28 mouse cellular contexts compared by ENCODE assay signal in the genomic region with DNA sequence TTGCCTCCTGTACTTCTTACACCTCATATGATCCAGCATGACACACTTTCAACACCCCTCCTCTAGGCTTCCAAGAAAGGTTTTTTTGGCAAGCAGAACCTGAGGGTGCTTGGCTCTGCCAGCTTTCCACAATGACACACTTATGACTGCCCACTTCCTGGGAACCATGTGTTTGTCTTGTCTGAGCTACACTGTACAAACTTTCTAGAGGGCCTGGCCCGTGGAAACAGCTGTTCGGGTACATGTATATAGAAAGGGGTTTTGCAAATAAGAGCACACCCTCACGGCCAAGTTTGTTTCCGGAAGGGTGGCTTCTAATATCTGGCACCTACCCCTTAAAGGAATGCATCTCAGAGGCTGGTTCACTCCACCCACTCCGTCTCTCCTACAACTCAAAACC. TPM values are rescaled to one million over a fixed set of nuclear protein-coding genes. Genes with fewer than 3 reads are reported as not detected.
DNase-seq lines count a peak whose midpoint lies in the region; ATAC-seq and TF ChIP-seq lines count a peak whose summit lies in the region.
"Had no signal": no experiment of that assay in that cellular context is flagged by ENCODE, and none has a peak within 500 bp of the region (broad histone marks: within the 10 kb centered on the region; RNA-seq: fewer than 3 reads in every experiment).

No protein-coding gene starts in this region.

- no peak overlapping the region for H3ac ChIP-seq in myocyte (ENCODE audit: control insufficient read depth, insufficient read length)

- ATAC-seq in lung, embryonic 16.5 days (ENCODE audit: low read depth): peak; percentile 91
- ATAC-seq in forebrain, postnatal 0 days: no peak
- ATAC-seq: forebrain, embryonic 14.5 days; inflammation-experienced regulatory T-cells, adult 6 months had no signal

- peaks cover 8% of the 10 kb centered on the region; the same call in 1 of the 2 replicates for H3K4me1 ChIP-seq in lung, embryonic 16.5 days (replicated peaks; ENCODE audit: control insufficient read depth, insufficient read depth, low read length)
- H3K4me1 ChIP-seq in forebrain, postnatal 0 days (ENCODE audit: insufficient read depth): no peaks in the 10 kb centered on the region
- H3K4me1 ChIP-seq: hindbrain, embryonic 12.5 days; megakaryocyte, embryonic 14.5 days had no signal

- H3K79me2 ChIP-seq in myocyte (ENCODE audit: control insufficient read depth, insufficient read depth): no peaks in the 10 kb centered on the region

- no peak overlapping the region for H3K4me2 ChIP-seq in lung, embryonic 16.5 days (ENCODE audit: low read depth, low read length)
- peak overlapping the region; percentile 36 for H3K4me2 ChIP-seq in myocyte (ENCODE audit: low read depth)
- no peak overlapping the region for H3K4me2 ChIP-seq in forebrain, postnatal 0 days (ENCODE audit: low read depth)
- H3K4me2 ChIP-seq: embryonic facial prominence, embryonic 13.5 days; heart, embryonic 11.5 days; hindbrain, embryonic 12.5 days had no signal

- WGBS in lung, embryonic 16.5 days: 44% methylated on average over 5 of the region's 5 CpGs
- whole genome bisulfite sequencing in forebrain, postnatal 0 days: 72% methylated on average over 5 of the region's 5 CpGs

- TF ChIP-seq POLR2A in myocyte (IDR thresholded peaks at IDR 0.05; ENCODE audit: insufficient read length, low read depth): no peak

- no peaks in the 10 kb centered on the region for H3K36me3 ChIP-seq in lung, embryonic 16.5 days (ENCODE audit: control insufficient read depth, insufficient read depth, low read length)
- H3K36me3 ChIP-seq in myocyte (ENCODE audit: control insufficient read depth, insufficient read depth): no peaks in the 10 kb centered on the region
- H3K36me3 ChIP-seq in forebrain, postnatal 0 days (ENCODE audit: insufficient read depth): no peaks in the 10 kb centered on the region
- H3K36me3 ChIP-seq: embryonic facial prominence, embryonic 13.5 days; hindbrain, embryonic 12.5 days had no signal

- DNase-seq in right cerebral cortex, postnatal 25 days: peak; percentile 19
- DNase-seq in right cerebral cortex, postnatal 14 days: no peak
- no peak for DNase-seq in kidney, postnatal 4 days
- no peak for DNase-seq in embryo, embryonic 11 days
- DNase-seq in forebrain, postnatal 0 days: no peak
- DNase-seq in thymus, postnatal 10 days (ENCODE audit: low spot score in 2 of 2): no peak
- DNase-seq: adrenal gland, adult 8-10 months; cerebellum, adult 9-10 months; gastrocnemius, adult 2 months; heart, postnatal 10 days; midbrain, embryonic 14.5 days; thymus, postnatal 14 days had no signal

- TF ChIP-seq CTCF in forebrain, postnatal 0 days (IDR thresholded peaks at IDR 0.05; ENCODE audit: low read depth): no peak

- H3K27ac ChIP-seq in lung, embryonic 16.5 days (ENCODE audit: low read length): no peak overlapping the region
- H3K27ac ChIP-seq in forebrain, postnatal 0 days (ENCODE audit: low read depth, low read length): no peak overlapping the region
- H3K27ac ChIP-seq: embryonic facial prominence, embryonic 13.5 days; gastrocnemius, adult 2 months; hindbrain, embryonic 12.5 days; liver, embryonic 14.5 days had no signal

- H3K4me3 ChIP-seq in lung, embryonic 16.5 days (ENCODE audit: low read length): no peak overlapping the region
- no peak overlapping the region for H3K4me3 ChIP-seq in myocyte
- H3K4me3 ChIP-seq in forebrain, postnatal 0 days (ENCODE audit: low read depth, low read length): no peak overlapping the region
- H3K4me3 ChIP-seq: embryonic facial prominence, embryonic 13.5 days; gastrocnemius, adult 2 months; hindbrain, embryonic 12.5 days; megakaryocyte, embryonic 14.5 days had no signal

- no peak overlapping the region for H3K9ac ChIP-seq in lung, embryonic 16.5 days (ENCODE audit: low read length)
- H3K9ac ChIP-seq in forebrain, postnatal 0 days: no peak overlapping the region
- H3K9ac ChIP-seq: embryonic facial prominence, embryonic 13.5 days; hindbrain, embryonic 12.5 days; liver, embryonic 14.5 days had no signal

- H3K9me3 ChIP-seq in lung, embryonic 16.5 days (ENCODE audit: control insufficient read depth, low read length): no peaks in the 10 kb centered on the region
- H3K9me3 ChIP-seq in forebrain, postnatal 0 days (ENCODE audit: low read length): no peaks in the 10 kb centered on the region
- H3K9me3 ChIP-seq: embryonic facial prominence, embryonic 13.5 days; hindbrain, embryonic 12.5 days; megakaryocyte, embryonic 14.5 days had no signal

- peaks cover 2% of the 10 kb centered on the region for H3K27me3 ChIP-seq in lung, embryonic 16.5 days (ENCODE audit: control insufficient read depth, insufficient read depth, low read depth, low read length)
- no peaks in the 10 kb centered on the region for H3K27me3 ChIP-seq in myocyte (ENCODE audit: control insufficient read depth, insufficient read depth, insufficient read length)
- no peaks in the 10 kb centered on the region for H3K27me3 ChIP-seq in forebrain, postnatal 0 days (ENCODE audit: insufficient read depth, low read length)
- H3K27me3 ChIP-seq: embryonic facial prominence, embryonic 13.5 days; hindbrain, embryonic 12.5 days had no signal

TF ChIP-seq in myocyte, 11 proteins besides CTCF, POLR2A, EP300 and RAD21:
- TF ChIP-seq TCF12 (IDR thresholded peaks at IDR 0.05; ENCODE audit: insufficient read depth, poor library complexity, severe bottlenecking) (no peak), MYOG (IDR thresholded peaks at IDR 0.05; ENCODE audit: control insufficient read depth in 1 of 3, insufficient read depth in 1 of 3, insufficient read length in 2 of 3, low read depth in 2 of 3) (no peak), TCF3 (IDR thresholded peaks at IDR 0.05; ENCODE audit: insufficient read length, low read depth) (no peak), CEBPB (IDR thresholded peaks at IDR 0.05; ENCODE audit: insufficient read depth, poor library complexity, severe bottlenecking) (no peak), MAX (IDR thresholded peaks at IDR 0.05; ENCODE audit: low read depth) (no peak), POLR2AphosphoS2 (IDR thresholded peaks at IDR 0.05; ENCODE audit: insufficient read length, low read depth) (no peak), E2F4 (IDR thresholded peaks at IDR 0.05; ENCODE audit: insufficient read depth) (no peak), SRF (IDR thresholded peaks at IDR 0.05; ENCODE audit: control insufficient read depth, insufficient read length, low read depth) (no peak), REST (IDR thresholded peaks at IDR 0.05; ENCODE audit: insufficient read depth, insufficient read length) (no peak), MYOD1 (IDR thresholded peaks at IDR 0.05; ENCODE audit: control insufficient read depth in 1 of 3, insufficient read length in 2 of 3, low read depth in 2 of 3) (no peak)
TF ChIP-seq in myocyte: peak in this region for 0.

RNA-seq across cellular contexts. Expression of a gene that starts 18.2 kb away (rescaled TPM):
- polyA plus RNA-seq in lung, embryonic 16.5 days (2015; fragmentation: Nextera tagmentation; extraction: Ambion mirVana): 3.7 and 5.4 TPM in 2 replicates
- polyA plus RNA-seq in myocyte (2012; fragmentation: generic; extraction: Trizol): 0.02 TPM
- total RNA-seq in forebrain, postnatal 0 days (2014; rRNA removed): 3.5 and 5.2 TPM in 2 replicates
- polyA plus RNA-seq in forebrain, postnatal 0 days (2015; fragmentation: Nextera tagmentation; extraction: Ambion mirVana): 4.0 and 4.2 TPM in 2 replicates
- polyA plus RNA-seq: kidney, embryonic 14.5 days had no signal

RNA-seq across cellular contexts. Expression of a gene that starts 50.4 kb away (rescaled TPM):
- polyA plus RNA-seq in lung, embryonic 16.5 days (2015; fragmentation: Nextera tagmentation; extraction: Ambion mirVana): 69.2 and 77.2 TPM in 2 replicates
- polyA plus RNA-seq in myocyte (2012; fragmentation: generic; extraction: Trizol): 34.0 TPM
- 154 and 194 TPM in 2 replicates for total RNA-seq in forebrain, postnatal 0 days (2014; rRNA removed)
- polyA plus RNA-seq in forebrain, postnatal 0 days (2015; fragmentation: Nextera tagmentation; extraction: Ambion mirVana): 145 and 191 TPM in 2 replicates

RNA-seq across cellular contexts. Expression of a gene that starts 51.1 kb away (rescaled TPM):
- polyA plus RNA-seq in lung, embryonic 16.5 days (2015; fragmentation: Nextera tagmentation; extraction: Ambion mirVana): not detected in 2 replicates
- 0.01 TPM for polyA plus RNA-seq in myocyte (2012; fragmentation: generic; extraction: Trizol)
- not detected in 2 replicates for total RNA-seq in forebrain, postnatal 0 days (2014; rRNA removed)
- polyA plus RNA-seq in forebrain, postnatal 0 days (2015; fragmentation: Nextera tagmentation; extraction: Ambion mirVana): 0.04 TPM in 1 of 2 replicates, not detected in the other
- total RNA-seq: adrenal gland, adult 8-10 months; common myeloid progenitor, adult 5-6 weeks; gastrocnemius, adult 2 months; heart, postnatal 10 days; layer of hippocampus, postnatal 25 days; left cerebral cortex, postnatal 14 days; neutrophil, adult 5-6 weeks had no signal
- polyA plus RNA-seq: embryonic facial prominence, embryonic 13.5 days; forebrain, embryonic 14.5 days; gonadal fat pad, adult 2 months; heart, embryonic 11.5 days; hindbrain, embryonic 12.5 days; inflammation-experienced regulatory T-cells, adult 6 months; large intestine, adult 2 months; liver, embryonic 14.5 days had no signal
